Mouse (Mus musculus) embryo, embryonic 10 days (tissue): ENCODE measurements around the gene Qk.

Source experiments
- DNase-seq: peaks from one replicate; pipeline ENCODE4 v3.0.0-alpha.2; 2015; ENCODE audit warnings: low spot score

The Qk gene

GRCm38 (mm10) chr17:10251252-10251958 is 68.2 kb downstream of the Qk start:
- no peak for DNase-seq

GRCm38 (mm10) chr17:10240081-10240480 is 79.6 kb downstream of the Qk start:
- no peak for DNase-seq

- no peak for DNase-seq
Measured at GRCm38 (mm10) chr17:10236595-10236994, 83.1 kb downstream of the Qk start.

GRCm38 (mm10) chr17:10232406-10232805 is 87.2 kb downstream of the Qk start:
- no peak for DNase-seq

GRCm38 (mm10) chr17:10227798-10228538 is 91.7 kb downstream of the Qk start:
- no peak for DNase-seq

- DNase-seq = no peak
Measured at GRCm38 (mm10) chr17:10216164-10216563, 103.5 kb downstream of the Qk start.

GRCm38 (mm10) chr17:10209154-10209777 is 110.4 kb downstream of the Qk start:
- DNase-seq = peak; percentile 85

- DNase-seq = no peak
Measured at GRCm38 (mm10) chr17:10198662-10199061, 121.0 kb downstream of the Qk start.

GRCm38 (mm10) chr17:10198231-10198630 is 121.4 kb downstream of the Qk start:
- no peak for DNase-seq

GRCm38 (mm10) chr17:10195703-10196102 is 124.0 kb downstream of the Qk start:
- no peak for DNase-seq

GRCm38 (mm10) chr17:10190857-10191256 is 128.8 kb downstream of the Qk start:
- DNase-seq = no peak

GRCm38 (mm10) chr17:10188481-10188880 is 131.2 kb downstream of the Qk start:
- DNase-seq = no peak

- no peak for DNase-seq
Measured at GRCm38 (mm10) chr17:10187431-10188020, 132.1 kb downstream of the Qk start.

- DNase-seq = no peak
Measured at GRCm38 (mm10) chr17:10181761-10182160, 137.9 kb downstream of the Qk start.

GRCm38 (mm10) chr17:10177096-10177495 is 142.6 kb downstream of the Qk start:
- DNase-seq = no peak

GRCm38 (mm10) chr17:10161258-10161657 is 158.4 kb downstream of the Qk start:
- no peak for DNase-seq

GRCm38 (mm10) chr17:10160415-10160814 is 159.2 kb downstream of the Qk start:
- no peak for DNase-seq

GRCm38 (mm10) chr17:10152808-10153413 is 166.7 kb downstream of the Qk start:
- DNase-seq = peak; percentile 24
